Mouse (Mus musculus) skeletal muscle tissue, adult 2 months (tissue): ENCODE data around the gene Slc25a48.

Experiments used
- DNase-seq: peaks from one replicate; pipeline ENCODE4 v3.0.0-alpha.2; 2012; ENCODE audit warnings: low read depth, low spot score

Slc25a48 gene

GRCm38 (mm10) chr13:56438211-56439075, at the start of gene Slc25a48:
TSS of gene Slc25a48 (plus strand) at chr13:56438355.
- DNase-seq: no peak

GRCm38 (mm10) chr13:56397572-56397971, 40.6 kb upstream of the Slc25a48 start:
- DNase-seq: peak; percentile 44

- DNase-seq: no peak
Measured at GRCm38 (mm10) chr13:56401186-56401585, 37.0 kb upstream of the Slc25a48 start.

GRCm38 (mm10) chr13:56403381-56404086, 34.6 kb upstream of the Slc25a48 start:
- DNase-seq: peak; percentile 33

GRCm38 (mm10) chr13:56404511-56405140, 33.5 kb upstream of the Slc25a48 start:
- no peak for DNase-seq

- DNase-seq: no peak
Measured at GRCm38 (mm10) chr13:56412286-56412873, 25.8 kb upstream of the Slc25a48 start.

- no peak for DNase-seq
Measured at GRCm38 (mm10) chr13:56418685-56419483, 19.3 kb upstream of the Slc25a48 start.

GRCm38 (mm10) chr13:56419538-56419937, 18.6 kb upstream of the Slc25a48 start:
- no peak for DNase-seq

GRCm38 (mm10) chr13:56422072-56422723, 16.0 kb upstream of the Slc25a48 start:
- DNase-seq: peak; percentile 50

GRCm38 (mm10) chr13:56425931-56426330, 12.2 kb upstream of the Slc25a48 start:
- no peak for DNase-seq

- no peak for DNase-seq
Measured at GRCm38 (mm10) chr13:56426365-56426764, 11.8 kb upstream of the Slc25a48 start, which contains the start of gene Gm3045. TSS of gene Gm3045 (plus strand) at chr13:56426594.

GRCm38 (mm10) chr13:56428724-56429500, 9.2 kb upstream of the Slc25a48 start:
- peak; percentile 52 for DNase-seq

- no peak for DNase-seq
Measured at GRCm38 (mm10) chr13:56432496-56432895, 5.7 kb upstream of the Slc25a48 start.

GRCm38 (mm10) chr13:56433466-56433865, 4.7 kb upstream of the Slc25a48 start:
- DNase-seq: no peak

GRCm38 (mm10) chr13:56434311-56434751, 3.8 kb upstream of the Slc25a48 start:
- DNase-seq: peak; percentile 19

GRCm38 (mm10) chr13:56435615-56436287, 2.4 kb upstream of the Slc25a48 start:
- DNase-seq: no peak

GRCm38 (mm10) chr13:56443411-56443810, 5.3 kb downstream of the Slc25a48 start:
- no peak for DNase-seq

- no peak for DNase-seq
Measured at GRCm38 (mm10) chr13:56444112-56444511, 6.0 kb downstream of the Slc25a48 start.

- no peak for DNase-seq
Measured at GRCm38 (mm10) chr13:56444996-56445395, 6.8 kb downstream of the Slc25a48 start.
